ENCODE assay signal across 9 mouse cellular contexts in genomic region chr2:28622521-28623124, GRCm38 (mm10). TPM values are rescaled to one million over a fixed set of nuclear protein-coding genes. Genes with fewer than 3 reads are reported as not detected.
DNase-seq lines count a peak whose midpoint lies in the region; ATAC-seq and TF ChIP-seq lines count a peak whose summit lies in the region.
"Had no signal": no experiment of that assay in that cellular context is flagged by ENCODE, and none has a peak within 500 bp of the region (broad histone marks: within the 10 kb centered on the region; RNA-seq: fewer than 3 reads in every experiment).

No protein-coding gene starts in this region.

- H3K27ac ChIP-seq in heart, embryonic 16.5 days (ENCODE audit: low read length): no peak overlapping the region
- no peak overlapping the region for H3K27ac ChIP-seq in heart, embryonic 10.5 days

- no peak overlapping the region for H3K4me2 ChIP-seq in heart, embryonic 16.5 days (ENCODE audit: low read depth, low read length)

- peak; percentile 41; the same call in 1 of the 2 replicates for ATAC-seq in heart, embryonic 16.5 days (replicated peaks; ENCODE audit: extremely low read depth, insufficient read depth, low FRiP score)
- no peak for ATAC-seq in G1E (ENCODE audit: extremely low read depth, insufficient number of reproducible peaks, low FRiP score, poor library complexity, severe bottlenecking)

- H3K36me3 ChIP-seq in heart, embryonic 16.5 days (ENCODE audit: control insufficient read depth, insufficient read depth): no peaks in the 10 kb centered on the region
- H3K36me3 ChIP-seq in heart, embryonic 10.5 days: no peaks in the 10 kb centered on the region
- peaks cover 30% of the 10 kb centered on the region for H3K36me3 ChIP-seq in G1E (replicated peaks)

- H3K4me1 ChIP-seq in heart, embryonic 16.5 days (ENCODE audit: control insufficient read depth, insufficient read depth, low read length): no peaks in the 10 kb centered on the region; the same call in 1 of the 2 replicates
- peaks cover 14% of the 10 kb centered on the region for H3K4me1 ChIP-seq in heart, embryonic 10.5 days
- peaks cover 50% of the 10 kb centered on the region for H3K4me1 ChIP-seq in G1E (ENCODE audit: insufficient read depth, low read depth, low read length)

- DNase-seq in heart, embryonic 10.5 days (ENCODE audit: low spot score): no peak
- DNase-seq in A20 (ENCODE audit: low read depth, low spot score) (peak; percentile 89), G1E (ENCODE audit: low spot score) (no peak)
- DNase-seq in forelimb bud, embryonic 11.5 days (ENCODE audit: low read depth, low spot score): peak; percentile 40
- DNase-seq in lung, postnatal 10 days: peak; percentile 46
- DNase-seq in thymus, postnatal 25 days: peak; percentile 46
- no peak for DNase-seq in right cerebral cortex, adult 2 months (ENCODE audit: low spot score in 2 of 2)

- WGBS in heart, embryonic 16.5 days: 16% methylated on average over 10 of the region's 10 CpGs
- 19% methylated on average over 10 of the region's 10 CpGs for WGBS in heart, embryonic 10.5 days

- TF ChIP-seq CTCF in G1E (IDR thresholded peaks at IDR 0.05; ENCODE audit: low read depth, low read length): peak; percentile 70

- peaks cover 20% of the 10 kb centered on the region for H3K27me3 ChIP-seq in heart, embryonic 16.5 days (ENCODE audit: control insufficient read depth, insufficient read depth, low read length)
- peaks cover 32% of the 10 kb centered on the region for H3K27me3 ChIP-seq in heart, embryonic 10.5 days (ENCODE audit: insufficient read depth, poor library complexity, severe bottlenecking)
- H3K27me3 ChIP-seq in G1E (ENCODE audit: insufficient read depth, low read length): no peaks in the 10 kb centered on the region

- no peaks in the 10 kb centered on the region for H3K9me3 ChIP-seq in heart, embryonic 16.5 days (replicated peaks; ENCODE audit: control insufficient read depth, low read length)
- no peaks in the 10 kb centered on the region for H3K9me3 ChIP-seq in heart, embryonic 10.5 days
- H3K9me3 ChIP-seq in G1E (replicated peaks): no peaks in the 10 kb centered on the region

- H3K9ac ChIP-seq in heart, embryonic 16.5 days (ENCODE audit: low read length): no peak overlapping the region

- no peak overlapping the region for H3K4me3 ChIP-seq in heart, embryonic 16.5 days (ENCODE audit: low read length)
- H3K4me3 ChIP-seq in heart, embryonic 10.5 days: no peak overlapping the region
- peak overlapping the region; percentile 47; the same call in 1 of the 2 replicates for H3K4me3 ChIP-seq in G1E (ENCODE audit: low read depth, low read length)
- H3K4me3 ChIP-seq: myocyte had no signal

RNA-seq across cellular contexts. Expression of gene Gfi1b, which starts 0.8 kb away (rescaled TPM):
- polyA plus RNA-seq in heart, embryonic 16.5 days (2015; fragmentation: Nextera tagmentation; extraction: Ambion mirVana): 0.84 and 0.92 TPM in 2 replicates
- polyA plus RNA-seq in heart, embryonic 10.5 days (2016; fragmentation: Nextera tagmentation; extraction: Ambion mirVana): 11.0 and 12.2 TPM in 2 replicates
- total RNA-seq in G1E (2014; fragmentation: Nextera tagmentation) (537 and 588 TPM in 2 replicates), G1E (2017) (104 and 131 TPM in 2 replicates)
- 649 and 739 TPM in 2 replicates for polyA plus RNA-seq in G1E (2012)
- polyA plus RNA-seq: myocyte had no signal

RNA-seq across cellular contexts. Expression of gene Tsc1, which starts 18.4 kb away (rescaled TPM):
- 16.7 and 17.5 TPM in 2 replicates for polyA plus RNA-seq in heart, embryonic 16.5 days (2015; fragmentation: Nextera tagmentation; extraction: Ambion mirVana)
- polyA plus RNA-seq in heart, embryonic 10.5 days (2016; fragmentation: Nextera tagmentation; extraction: Ambion mirVana): 17.8 and 23.8 TPM in 2 replicates
- total RNA-seq in G1E (2014; fragmentation: Nextera tagmentation): 35.7 and 39.0 TPM in 2 replicates
- 22.1 and 26.6 TPM in 2 replicates for total RNA-seq in G1E (2017)
- polyA plus RNA-seq in G1E (2012): 3.5 and 5.8 TPM in 2 replicates

RNA-seq across cellular contexts. Expression of gene Gtf3c5, which starts 39.1 kb away (rescaled TPM):
- 28.6 and 29.1 TPM in 2 replicates for polyA plus RNA-seq in heart, embryonic 16.5 days (2015; fragmentation: Nextera tagmentation; extraction: Ambion mirVana)
- polyA plus RNA-seq in heart, embryonic 10.5 days (2016; fragmentation: Nextera tagmentation; extraction: Ambion mirVana): 37.0 and 45.2 TPM in 2 replicates
- total RNA-seq in G1E (2014; fragmentation: Nextera tagmentation) (60.2 and 60.9 TPM in 2 replicates), G1E (2017) (16.6 and 19.0 TPM in 2 replicates)
- polyA plus RNA-seq in G1E (2012): 19.6 and 26.0 TPM in 2 replicates

RNA-seq across cellular contexts. Expression of gene Cel, which starts 59.4 kb away (rescaled TPM):
- polyA plus RNA-seq in heart, embryonic 16.5 days (2015; fragmentation: Nextera tagmentation; extraction: Ambion mirVana): 0.30 TPM in 1 of 2 replicates, not detected in the other
- polyA plus RNA-seq in heart, embryonic 10.5 days (2016; fragmentation: Nextera tagmentation; extraction: Ambion mirVana): not detected in 2 replicates
- not detected in 2 replicates for total RNA-seq in G1E (2014; fragmentation: Nextera tagmentation)
- not detected in 2 replicates for total RNA-seq in G1E (2017)
- not detected in 2 replicates for polyA plus RNA-seq in G1E (2012)
- polyA plus RNA-seq: myocyte had no signal

Comparison
In these comparisons a context has a peak if more than half of its experiments do, and no peak if none do; other contexts are left out.
1. DNase-seq: peak in A20 (single experiment), forelimb bud, embryonic 11.5 days (single experiment), lung, postnatal 10 days (single experiment) and thymus, postnatal 25 days (single experiment); none in heart, embryonic 10.5 days (single experiment), G1E (single experiment) and right cerebral cortex, adult 2 months (0 of 2).
2. RNA of gene Gfi1b, which starts 0.8 kb away (polyA plus RNA-seq): 649 to 739 TPM in G1E; 11.0 to 12.2 TPM in heart, embryonic 10.5 days and 0.84 to 0.92 TPM in heart, embryonic 16.5 days; every median in the first group is over 10 times any median in the second.